Mouse (Mus musculus): ENCODE data around the gene Gemin6. TPM values are rescaled to one million over a fixed set of nuclear protein-coding genes. Genes with fewer than 3 reads are reported as not detected.
A peak's percentile ranks its signal among the peaks of the same experiment; 100 is the strongest.
"Not testable (repeated sequence)": the region's sequence is repeated elsewhere in the genome, so short reads cannot be mapped to it uniquely, and the experiment has no call there.

The Gemin6 gene
- 34.5 and 41.2 TPM in 2 replicates for polyA plus RNA-seq (2015; fragmentation: Nextera tagmentation; extraction: Ambion mirVana)

DNA sequence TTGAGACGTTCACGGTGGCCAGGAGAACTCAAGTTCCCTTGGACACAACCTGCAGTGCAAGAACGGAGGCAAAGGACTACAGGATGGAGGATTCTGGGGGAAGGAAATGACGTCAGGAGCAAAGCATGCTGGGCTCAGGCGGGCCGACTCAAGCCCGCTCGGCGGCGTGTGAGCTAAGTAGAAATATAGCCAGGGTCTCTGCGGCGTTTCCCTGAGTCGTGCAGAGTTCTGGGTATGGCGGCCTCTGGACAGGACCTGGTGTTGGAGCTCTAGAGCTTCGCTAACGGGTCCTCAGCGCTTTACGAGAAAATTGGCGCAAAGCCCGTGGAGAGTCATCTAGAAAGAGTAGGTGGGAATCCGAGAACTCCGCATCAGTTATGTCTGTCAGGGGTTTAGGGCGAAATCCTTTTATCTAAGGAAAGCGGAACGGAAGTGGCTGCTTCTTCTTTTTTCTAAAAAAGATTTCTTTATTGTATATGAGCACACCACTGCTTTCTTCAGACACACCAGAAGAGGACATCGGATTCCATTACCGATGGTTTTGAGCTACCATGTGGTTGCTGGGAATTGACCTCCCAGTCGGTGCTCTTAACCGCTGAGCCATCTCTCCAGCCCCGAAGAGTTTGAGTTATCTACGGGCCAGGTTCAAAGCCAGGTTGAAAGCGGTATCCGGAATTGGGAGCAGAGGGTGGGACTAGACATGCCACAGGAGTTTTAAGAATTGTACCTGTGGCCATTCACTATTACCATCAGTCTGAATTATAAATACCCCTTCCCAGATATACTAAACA, at the start of gene Gemin6:
Gemin6 (plus strand) TSS at position 116 of the 791 bp plus-strand sequence.
- peak within 1 kb of the TSS; percentile 60 for H3K4me3 ChIP-seq
- under 1% methylated on average over 33 of the region's 33 CpGs for WGBS
- H3K36me3 ChIP-seq, result peaks cover 20% of the 10 kb centered on the region
- peak within 1 kb of the TSS; percentile 74 for H3K4me2 ChIP-seq
- no peaks in the 10 kb centered on the region for H3K9me3 ChIP-seq
- peaks cover 5% of the 10 kb centered on the region for H3K4me1 ChIP-seq
- no peaks in the 10 kb centered on the region for H3K27me3 ChIP-seq
- peak within 1 kb of the TSS; percentile 93 for H3K27ac ChIP-seq
- peak; percentile 96 for ATAC-seq (ENCODE audit: insufficient number of reproducible peaks, insufficient read depth, low FRiP score, low TSS enrichment, low read depth)
- H3K9ac ChIP-seq, result peak within 1 kb of the TSS; percentile 84

DNA sequence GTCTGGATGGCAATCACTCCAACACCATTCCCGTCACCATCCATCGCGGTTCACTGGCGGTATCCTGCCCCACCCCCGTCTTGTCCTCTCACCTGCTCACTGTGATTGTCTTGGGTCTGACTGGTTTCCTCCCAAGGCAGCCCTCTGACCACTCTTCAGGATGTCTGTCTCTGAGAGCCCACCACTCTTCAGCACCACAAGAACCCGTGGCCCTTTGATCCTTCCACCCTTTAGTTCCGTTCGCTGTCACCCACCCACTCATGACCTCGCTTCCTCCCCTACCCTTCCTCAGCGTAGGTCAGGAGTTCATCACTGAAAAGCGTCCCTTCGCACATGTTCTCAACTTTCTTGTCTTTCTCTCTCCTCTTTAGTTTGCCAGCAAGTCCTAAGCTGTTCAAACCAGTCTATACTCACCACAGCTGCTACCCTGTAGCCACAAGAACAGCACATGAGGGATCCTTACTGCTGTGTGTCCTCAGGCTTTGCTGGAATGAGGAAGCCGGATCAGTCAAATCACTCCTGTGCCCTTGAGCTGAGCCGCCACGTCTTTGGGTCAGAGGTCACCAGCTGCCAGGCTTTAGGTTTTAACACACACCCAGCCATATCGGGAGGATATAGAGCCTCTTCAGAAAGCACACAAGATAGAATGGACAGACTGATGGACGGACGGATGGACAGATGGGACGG, 49.4 kb upstream of the Gemin6 start:
- no peak overlapping the region for H3K27ac ChIP-seq
- 67% methylated on average over 19 of the region's 19 CpGs for WGBS
- no peak overlapping the region for H3K4me2 ChIP-seq
- ATAC-seq (ENCODE audit: insufficient number of reproducible peaks, insufficient read depth, low FRiP score, low TSS enrichment, low read depth), result no peak
- no peak overlapping the region for H3K9ac ChIP-seq
- no peaks in the 10 kb centered on the region for H3K27me3 ChIP-seq
- H3K36me3 ChIP-seq, result no peaks in the 10 kb centered on the region
- H3K4me1 ChIP-seq, result no peaks in the 10 kb centered on the region
- H3K4me3 ChIP-seq, result no peak overlapping the region
- H3K9me3 ChIP-seq, result no peaks in the 10 kb centered on the region

DNA sequence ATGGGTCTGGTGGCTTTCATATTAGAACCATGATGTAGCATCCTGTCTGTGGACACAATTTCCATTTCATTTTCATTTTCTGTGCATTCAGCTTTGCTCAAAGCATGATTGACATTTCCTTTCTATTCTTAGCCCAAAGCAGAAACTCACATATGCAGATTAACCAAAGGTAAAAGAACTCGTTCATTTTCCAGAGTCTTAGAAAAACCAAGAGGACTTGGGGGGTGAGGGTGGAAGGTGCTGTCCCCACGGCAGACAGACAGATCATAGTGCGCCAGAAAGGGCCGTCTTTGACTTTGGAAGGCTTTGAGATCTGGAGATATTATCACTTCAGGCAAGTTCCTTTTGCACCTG, 48.9 kb upstream of the Gemin6 start:
- H3K27ac ChIP-seq, result no peak overlapping the region
- 74% methylated on average over 4 of the region's 4 CpGs for whole genome bisulfite sequencing
- no peak for ATAC-seq (ENCODE audit: insufficient number of reproducible peaks, insufficient read depth, low FRiP score, low TSS enrichment, low read depth)
- H3K4me2 ChIP-seq, result no peak overlapping the region
- no peaks in the 10 kb centered on the region for H3K9me3 ChIP-seq
- no peaks in the 10 kb centered on the region for H3K36me3 ChIP-seq
- no peaks in the 10 kb centered on the region for H3K27me3 ChIP-seq
- no peak overlapping the region for H3K9ac ChIP-seq
- no peaks in the 10 kb centered on the region for H3K4me1 ChIP-seq
- H3K4me3 ChIP-seq, result no peak overlapping the region

DNA sequence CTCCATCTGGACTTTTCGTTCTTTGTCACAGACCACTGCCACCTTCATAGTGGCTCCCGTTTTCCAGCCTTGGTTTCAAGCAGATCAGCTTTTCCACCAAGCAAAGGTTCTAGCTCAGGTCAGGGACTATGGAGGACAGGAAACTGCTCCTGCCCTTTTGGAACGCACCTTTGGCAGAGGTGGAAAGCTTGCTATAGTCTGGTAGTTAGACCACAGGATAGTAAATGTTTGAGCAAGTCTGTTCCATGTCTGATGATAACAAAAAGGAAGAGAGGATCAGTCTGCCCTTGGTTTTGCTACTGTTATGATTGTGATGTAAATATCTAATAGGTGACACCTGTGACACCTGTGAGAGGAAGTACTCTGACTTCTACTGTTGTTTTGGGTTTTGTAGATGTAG, 48.3 kb upstream of the Gemin6 start:
- no peak overlapping the region for H3K4me2 ChIP-seq
- no peaks in the 10 kb centered on the region for H3K27me3 ChIP-seq
- H3K9ac ChIP-seq, result no peak overlapping the region
- no peak overlapping the region for H3K4me3 ChIP-seq
- 88% methylated on average over 3 of the region's 3 CpGs for WGBS
- no peaks in the 10 kb centered on the region for H3K9me3 ChIP-seq
- no peak overlapping the region for H3K27ac ChIP-seq
- H3K36me3 ChIP-seq, result no peaks in the 10 kb centered on the region
- no peak for ATAC-seq (ENCODE audit: insufficient number of reproducible peaks, insufficient read depth, low FRiP score, low TSS enrichment, low read depth)
- no peaks in the 10 kb centered on the region for H3K4me1 ChIP-seq

DNA sequence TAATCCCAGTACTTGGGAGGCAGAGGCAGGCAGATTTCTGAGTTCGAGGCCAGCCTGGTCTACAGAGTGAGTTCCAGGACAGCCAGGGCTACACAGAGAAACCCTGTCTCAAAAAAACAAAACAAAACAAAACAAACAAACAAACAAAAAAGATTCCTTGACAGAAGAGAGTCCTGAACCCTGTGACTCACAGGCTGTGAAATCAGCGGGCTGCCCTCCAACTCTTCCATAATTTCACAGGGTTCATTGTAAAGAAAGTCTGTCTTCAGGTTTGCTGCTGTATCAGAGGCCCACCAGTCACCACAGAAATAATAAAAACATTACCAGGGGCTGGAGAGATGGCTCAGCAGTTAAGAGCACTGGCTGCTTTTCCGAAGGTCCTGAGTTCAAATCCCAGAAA, 45.4 kb upstream of the Gemin6 start:
- H3K9ac ChIP-seq; H3K4me2 ChIP-seq; H3K27ac ChIP-seq; H3K9me3 ChIP-seq; H3K36me3 ChIP-seq; H3K27me3 ChIP-seq; H3K4me3 ChIP-seq; ATAC-seq (ENCODE audit: insufficient number of reproducible peaks, insufficient read depth, low FRiP score, low TSS enrichment, low read depth); H3K4me1 ChIP-seq: not testable (repeated sequence)
- WGBS, result 95% methylated on average over 3 of the region's 3 CpGs

DNA sequence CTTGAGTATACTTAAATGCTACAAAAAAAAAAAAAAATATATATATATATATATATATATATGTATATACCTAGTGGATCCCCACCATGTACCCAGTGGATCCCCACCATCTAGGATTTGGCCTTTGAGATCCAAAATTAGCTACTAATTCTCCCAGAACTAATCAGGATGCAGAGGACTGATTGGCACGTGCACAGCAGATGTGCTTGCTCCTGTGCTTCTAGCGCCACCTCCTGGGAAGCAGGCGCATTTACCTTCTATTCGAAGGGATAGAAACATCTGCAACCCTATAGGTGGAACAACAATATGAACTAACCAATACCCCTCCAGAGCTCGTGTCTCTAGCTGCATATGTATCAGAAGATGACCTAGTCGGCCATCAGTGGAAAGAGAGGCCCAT, 44.3 kb upstream of the Gemin6 start:
- 1% methylated on average over 6 of the region's 6 CpGs for WGBS
- Histone ChIP-seq H3K4me3 (no peak overlapping the region), H3K27me3 (no peaks in the 10 kb centered on the region), H3K4me2 (no peak overlapping the region), H3K36me3 (no peaks in the 10 kb centered on the region; the same call in 1 of the 2 replicates), H3K9me3 (no peaks in the 10 kb centered on the region), H3K27ac (no peak overlapping the region), H3K9ac (no peak overlapping the region), H3K4me1 (no peaks in the 10 kb centered on the region)
- peak; percentile 24; the same call in 1 of the 2 replicates for ATAC-seq (ENCODE audit: insufficient number of reproducible peaks, insufficient read depth, low FRiP score, low TSS enrichment, low read depth)

DNA sequence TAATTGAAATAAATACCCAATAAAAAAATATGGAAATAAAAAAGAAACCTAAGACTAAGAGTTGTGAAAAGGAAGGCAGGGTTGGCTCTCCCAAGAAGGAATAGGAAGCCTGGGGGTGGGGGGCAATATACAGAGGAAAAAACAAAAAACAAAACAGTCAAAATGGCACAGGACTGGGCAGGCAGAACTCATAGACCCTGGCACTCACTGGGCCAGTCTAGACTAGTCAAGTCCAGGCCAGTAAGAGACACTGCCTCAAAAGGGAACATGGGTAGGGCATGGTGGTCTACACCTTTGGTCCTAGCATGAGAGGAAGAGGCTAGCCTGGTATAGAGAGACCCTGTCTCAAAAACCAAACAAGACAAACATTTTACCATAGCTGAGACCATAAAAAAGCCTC, 43.8 kb upstream of the Gemin6 start:
- Histone ChIP-seq H3K4me3 (no peak overlapping the region), H3K36me3 (no peaks in the 10 kb centered on the region; the same call in 1 of the 2 replicates), H3K4me1 (no peaks in the 10 kb centered on the region), H3K27me3 (no peaks in the 10 kb centered on the region), H3K9me3 (no peaks in the 10 kb centered on the region), H3K27ac (no peak overlapping the region), H3K9ac (no peak overlapping the region), H3K4me2 (no peak overlapping the region)
- peak; percentile 57; the same call in 1 of the 2 replicates for ATAC-seq (ENCODE audit: insufficient number of reproducible peaks, insufficient read depth, low FRiP score, low TSS enrichment, low read depth)

DNA sequence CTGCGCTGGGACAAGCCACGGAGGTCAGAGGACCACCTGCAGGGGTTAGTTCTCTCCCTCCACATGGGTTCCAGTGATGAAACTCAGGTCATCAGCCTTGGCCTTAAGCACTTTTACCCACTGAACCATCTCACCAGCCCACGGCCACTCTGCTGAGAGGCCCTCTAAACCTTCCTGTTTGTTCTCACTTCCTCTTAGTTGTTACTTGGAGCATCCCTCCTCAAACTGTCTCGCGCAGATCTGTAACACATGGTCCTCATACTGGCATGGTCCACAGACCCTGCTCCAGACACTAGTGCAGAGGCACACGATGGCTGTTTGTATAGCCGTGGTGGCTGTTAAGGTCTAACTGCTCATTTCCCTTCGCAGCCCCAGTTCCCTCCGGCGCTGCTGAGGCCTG, 40.6 kb upstream of the Gemin6 start:
- Histone ChIP-seq H3K27me3 (no peaks in the 10 kb centered on the region), H3K27ac (no peak overlapping the region), H3K9me3 (0 out of 2 replicates have a peak, but pooled peaks cover 5% of the 10 kb centered on the region), H3K36me3 (no peaks in the 10 kb centered on the region; the same call in 1 of the 2 replicates), H3K4me1 (no peaks in the 10 kb centered on the region), H3K4me2 (no peak overlapping the region), H3K4me3 (no peak overlapping the region), H3K9ac (no peak overlapping the region)
- no peak for ATAC-seq (ENCODE audit: insufficient number of reproducible peaks, insufficient read depth, low FRiP score, low TSS enrichment, low read depth)
- 83% methylated on average over 10 of the region's 10 CpGs for WGBS

DNA sequence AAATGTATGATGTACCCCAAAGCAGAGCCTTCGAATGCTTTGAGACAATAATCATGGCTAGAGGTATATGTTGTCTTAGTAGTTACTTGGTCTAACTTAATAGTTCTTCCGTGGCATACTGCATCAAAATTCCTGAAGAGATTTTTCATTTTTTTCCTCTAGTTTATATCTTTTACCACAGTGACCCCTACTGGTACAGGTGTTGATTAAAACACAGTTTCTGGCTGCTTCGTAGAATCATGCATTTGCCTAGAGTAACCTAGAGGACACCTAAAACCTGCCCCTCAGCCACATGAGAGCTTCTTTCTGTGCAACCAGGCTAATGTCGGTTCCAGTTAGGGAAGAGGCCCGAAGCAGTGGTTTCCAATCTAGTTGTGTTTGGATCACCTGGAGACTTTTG, 31.2 kb upstream of the Gemin6 start:
- Histone ChIP-seq H3K9me3 (no peaks in the 10 kb centered on the region), H3K4me3 (no peak overlapping the region), H3K4me1 (no peaks in the 10 kb centered on the region), H3K27me3 (no peaks in the 10 kb centered on the region), H3K4me2 (no peak overlapping the region), H3K36me3 (peaks cover 33% of the 10 kb centered on the region), H3K27ac (no peak overlapping the region), H3K9ac (no peak overlapping the region)
- 67% methylated on average over 5 of the region's 5 CpGs for whole genome bisulfite sequencing
- ATAC-seq (ENCODE audit: insufficient number of reproducible peaks, insufficient read depth, low FRiP score, low TSS enrichment, low read depth), result no peak

DNA sequence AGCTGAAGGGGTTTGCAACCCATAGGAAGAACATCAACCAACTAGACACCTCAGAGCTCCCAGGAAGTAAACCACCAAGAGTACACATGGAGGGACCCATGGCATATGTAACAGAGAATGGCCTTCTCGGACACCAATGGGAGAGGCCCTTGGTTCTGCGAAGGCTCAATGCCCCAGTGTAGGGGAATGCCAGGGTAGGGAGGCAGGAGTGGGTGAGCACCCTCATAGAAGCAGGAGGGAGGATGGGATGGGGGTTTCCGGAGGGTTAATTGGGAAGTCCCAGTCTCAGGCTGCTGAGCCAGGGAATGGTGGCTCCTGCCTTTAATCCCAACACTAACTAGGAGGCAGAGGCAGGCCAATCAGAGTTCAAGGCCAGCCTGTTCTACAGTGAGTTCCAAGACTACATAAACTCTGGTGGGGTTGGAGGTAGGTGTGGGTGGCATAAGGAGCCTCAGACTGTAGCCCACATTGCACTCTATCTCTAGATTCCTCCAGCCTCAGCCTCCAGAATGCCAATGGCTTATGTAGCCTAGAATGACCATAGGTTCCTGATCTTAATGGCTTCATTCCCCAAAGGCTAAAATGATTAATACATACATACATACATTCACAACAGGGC, 25.0 kb upstream of the Gemin6 start:
- H3K4me1 ChIP-seq, result no peaks in the 10 kb centered on the region
- no peak overlapping the region for H3K4me3 ChIP-seq
- 87% methylated on average over 3 of the region's 3 CpGs for WGBS
- no peak overlapping the region for H3K27ac ChIP-seq
- H3K27me3 ChIP-seq, result no peaks in the 10 kb centered on the region
- no peak for ATAC-seq (ENCODE audit: insufficient number of reproducible peaks, insufficient read depth, low FRiP score, low TSS enrichment, low read depth)
- no peak overlapping the region for H3K4me2 ChIP-seq
- H3K9ac ChIP-seq, result no peak overlapping the region
- peaks cover 81% of the 10 kb centered on the region for H3K36me3 ChIP-seq
- H3K9me3 ChIP-seq, result no peaks in the 10 kb centered on the region

DNA sequence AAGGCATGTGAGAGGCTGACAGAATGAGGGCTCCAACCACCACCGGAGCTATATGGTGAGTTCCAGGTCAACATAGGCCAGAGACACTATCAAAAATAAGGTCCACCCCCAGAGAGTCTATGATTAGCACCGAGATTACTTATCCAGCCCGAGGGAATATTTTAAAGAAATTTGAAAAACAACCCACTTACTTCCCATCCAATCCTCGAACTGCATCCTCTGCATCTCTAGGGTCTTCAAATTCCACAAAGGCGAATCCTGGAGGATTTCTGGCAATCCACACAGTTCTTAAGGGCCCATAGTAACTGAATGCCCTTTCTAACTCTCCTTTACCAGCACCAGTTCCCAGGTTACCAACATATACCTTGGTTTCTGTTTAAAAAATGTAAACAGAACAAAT, 18.6 kb upstream of the Gemin6 start:
- H3K27me3 ChIP-seq, result no peaks in the 10 kb centered on the region
- WGBS, result 14% methylated on average over 5 of the region's 5 CpGs
- H3K9me3 ChIP-seq, result no peaks in the 10 kb centered on the region
- H3K4me3 ChIP-seq, result peak overlapping the region; percentile 90
- peaks cover 39% of the 10 kb centered on the region for H3K36me3 ChIP-seq
- peaks cover 9% of the 10 kb centered on the region for H3K4me1 ChIP-seq
- H3K9ac ChIP-seq, result peak overlapping the region; percentile 98
- ATAC-seq (ENCODE audit: insufficient number of reproducible peaks, insufficient read depth, low FRiP score, low TSS enrichment, low read depth), result no peak
- peak overlapping the region; percentile 99 for H3K27ac ChIP-seq
- H3K4me2 ChIP-seq, result peak overlapping the region; percentile 88

DNA sequence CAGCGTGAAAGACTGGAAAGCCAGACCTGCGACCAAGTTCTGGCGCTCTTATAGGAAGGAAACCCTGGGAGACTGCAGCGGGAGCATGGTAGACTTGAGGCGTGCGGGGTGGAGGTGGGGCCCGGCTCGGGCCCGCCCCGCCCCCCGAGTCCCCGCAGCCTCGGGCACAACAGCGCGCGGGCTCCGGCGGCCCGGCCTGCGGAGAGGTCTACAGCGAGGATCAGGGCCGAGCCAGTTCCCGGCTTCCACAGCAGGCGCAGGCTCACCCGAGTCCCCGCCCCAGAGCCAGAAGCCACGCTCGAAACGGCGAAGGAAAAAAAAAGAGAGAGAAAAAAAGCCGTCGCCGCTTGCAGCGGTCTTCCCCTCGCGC, 18.0 kb upstream of the Gemin6 start:
- Histone ChIP-seq H3K9me3 (no peaks in the 10 kb centered on the region), H3K4me1 (peaks cover 9% of the 10 kb centered on the region), H3K27me3 (no peaks in the 10 kb centered on the region), H3K27ac (peak overlapping the region; percentile 99), H3K9ac (peak overlapping the region; percentile 98), H3K4me2 (peak overlapping the region; percentile 88), H3K4me3 (peak overlapping the region; percentile 90), H3K36me3 (peaks cover 35% of the 10 kb centered on the region)
- WGBS, result 0% methylated on average over 36 of the region's 36 CpGs
- peak; percentile 65 for ATAC-seq (ENCODE audit: insufficient number of reproducible peaks, insufficient read depth, low FRiP score, low TSS enrichment, low read depth)

All from embryonic facial prominence, embryonic 13.5 days (tissue).